Mouse (Mus musculus): ENCODE data around the gene Gtf3c2. TPM values are rescaled to one million over a fixed set of nuclear protein-coding genes. Genes with fewer than 3 reads are reported as not detected.
A peak's percentile ranks its signal among the peaks of the same experiment; 100 is the strongest.
"Not testable (repeated sequence)": the region's sequence is repeated elsewhere in the genome, so short reads cannot be mapped to it uniquely, and the experiment has no call there.

Gtf3c2 gene
- 123 and 124 TPM in 2 replicates for polyA plus RNA-seq (2016; fragmentation: Nextera tagmentation; extraction: Ambion mirVana)

DNA sequence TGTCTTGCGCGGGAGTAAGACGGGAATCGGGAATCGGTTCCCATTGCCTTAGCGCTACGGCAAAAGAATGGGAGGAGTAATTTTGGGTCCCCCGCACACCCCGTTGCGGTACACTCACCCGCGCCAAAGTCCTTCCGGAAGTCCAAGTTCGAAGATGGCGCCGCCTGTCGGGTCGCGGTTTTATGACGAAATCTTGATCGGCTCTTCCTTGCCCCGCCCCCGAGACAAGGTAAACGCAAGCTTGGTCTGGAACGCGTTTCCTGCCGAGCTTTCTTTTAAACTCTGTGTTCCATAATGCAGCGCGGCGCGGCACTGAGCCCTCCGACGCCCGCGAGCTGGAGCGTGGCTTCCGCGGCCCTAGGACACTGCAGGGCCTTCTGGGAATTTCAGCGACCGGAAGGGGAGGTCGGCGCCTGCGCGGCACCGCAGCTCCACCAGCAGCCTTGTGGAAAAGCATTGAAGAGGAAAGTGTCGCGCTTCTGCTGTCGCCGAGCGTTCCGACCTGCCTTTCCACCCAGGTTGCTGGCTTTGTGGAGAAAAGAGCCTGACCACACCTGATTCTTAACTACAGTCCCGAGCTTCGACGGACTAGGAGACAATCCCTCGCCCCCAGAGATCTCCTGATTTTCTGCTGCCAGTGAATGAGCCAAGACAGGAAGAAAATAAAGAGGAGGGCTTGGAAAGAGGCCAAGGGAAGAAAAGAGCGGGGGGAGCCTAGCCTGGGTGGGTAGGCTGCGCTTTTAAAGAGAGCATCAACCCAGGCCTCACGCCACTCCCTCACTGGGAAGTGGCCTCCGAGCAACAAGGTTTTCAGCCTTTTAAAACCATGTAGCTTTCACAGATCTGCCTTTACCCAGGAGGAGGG is at the start of gene Gtf3c2, which contains the start of gene Gm29609:
Gtf3c2 (minus strand) TSS at position 379 of the 865 bp plus-strand sequence.
Gm29609 (minus strand) TSS at position 146 of the 865 bp plus-strand sequence.
- under 1% methylated on average over 59 of the region's 59 CpGs for WGBS
- Histone ChIP-seq H3K36me3 (replicated peaks) (peaks cover 17% of the 10 kb centered on the region), H3K4me3 (peak within 1 kb of the TSS; percentile 71), H3K9me3 (no peaks in the 10 kb centered on the region), H3K4me1 (peaks cover 12% of the 10 kb centered on the region; the same call in 1 of the 2 replicates), H3K27me3 (replicated peaks; ENCODE audit: low read depth, poor library complexity, severe bottlenecking) (no peaks in the 10 kb centered on the region), H3K27ac (replicated peaks) (peak within 1 kb of the TSS; percentile 94)
- peak; percentile 94 for DNase-seq (ENCODE audit: low spot score)

DNA sequence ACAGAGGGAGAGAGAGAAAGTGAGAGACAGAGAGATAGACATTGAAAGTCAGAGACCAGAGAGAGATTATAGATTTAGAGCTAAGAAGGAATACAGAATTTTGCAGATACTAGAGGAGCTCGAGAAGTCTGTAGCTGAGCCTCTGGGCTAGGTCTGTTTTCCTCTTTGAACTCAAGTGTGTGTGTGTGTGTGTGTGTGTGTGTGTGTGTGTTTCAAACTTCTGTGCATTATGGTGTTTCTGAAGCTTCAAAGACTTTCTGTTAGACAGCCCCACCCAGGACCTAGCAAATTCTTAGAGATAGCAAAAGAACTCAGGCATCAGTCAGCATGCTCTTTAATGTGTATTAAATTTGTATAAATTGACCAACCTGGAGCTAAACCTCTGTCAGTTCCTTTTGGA is 46.7 kb upstream of the Gtf3c2 start:
- WGBS, result 72% methylated on average over 1 of the region's 1 CpGs

DNA sequence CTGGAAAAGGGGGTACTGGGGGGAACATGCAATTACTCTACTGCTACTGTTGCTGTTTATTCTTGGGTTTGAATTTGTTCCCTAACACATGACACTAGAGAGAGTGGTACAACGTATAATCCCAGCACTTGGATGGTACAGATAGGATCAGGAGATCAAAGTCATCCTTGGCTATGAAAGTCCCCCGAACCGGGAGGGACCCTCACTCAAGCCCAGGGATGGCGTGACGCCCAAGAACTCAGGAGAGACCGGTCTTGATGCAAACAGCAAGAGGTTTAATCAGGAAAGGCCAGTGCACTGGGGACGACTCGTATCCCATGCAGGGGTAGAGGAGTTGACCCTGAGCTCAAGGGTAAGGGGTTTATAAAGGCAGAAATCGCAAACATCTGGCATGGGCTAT is 42.8 kb upstream of the Gtf3c2 start:
- no peak for DNase-seq (ENCODE audit: low spot score)
- WGBS, result 92% methylated on average over 9 of the region's 9 CpGs
- Histone ChIP-seq H3K27me3 (replicated peaks; ENCODE audit: low read depth, poor library complexity, severe bottlenecking) (no peaks in the 10 kb centered on the region), H3K36me3 (replicated peaks) (no peaks in the 10 kb centered on the region), H3K4me3 (no peak overlapping the region), H3K4me1 (peaks cover 16% of the 10 kb centered on the region), H3K27ac (replicated peaks) (no peak overlapping the region), H3K9me3 (no peaks in the 10 kb centered on the region)

More for the DNA sequence above, 46.7 kb upstream of the Gtf3c2 start:
- no peak overlapping the region for H3K27ac ChIP-seq (replicated peaks)
- H3K4me3 ChIP-seq, result no peak overlapping the region
- no peaks in the 10 kb centered on the region for H3K36me3 ChIP-seq (replicated peaks)
- no peaks in the 10 kb centered on the region for H3K27me3 ChIP-seq (replicated peaks; ENCODE audit: low read depth, poor library complexity, severe bottlenecking)
- peaks cover under 1% of the 10 kb centered on the region; the same call in 1 of the 2 replicates for H3K4me1 ChIP-seq
- no peaks in the 10 kb centered on the region for H3K9me3 ChIP-seq
- DNase-seq (ENCODE audit: low spot score), result no peak

DNA sequence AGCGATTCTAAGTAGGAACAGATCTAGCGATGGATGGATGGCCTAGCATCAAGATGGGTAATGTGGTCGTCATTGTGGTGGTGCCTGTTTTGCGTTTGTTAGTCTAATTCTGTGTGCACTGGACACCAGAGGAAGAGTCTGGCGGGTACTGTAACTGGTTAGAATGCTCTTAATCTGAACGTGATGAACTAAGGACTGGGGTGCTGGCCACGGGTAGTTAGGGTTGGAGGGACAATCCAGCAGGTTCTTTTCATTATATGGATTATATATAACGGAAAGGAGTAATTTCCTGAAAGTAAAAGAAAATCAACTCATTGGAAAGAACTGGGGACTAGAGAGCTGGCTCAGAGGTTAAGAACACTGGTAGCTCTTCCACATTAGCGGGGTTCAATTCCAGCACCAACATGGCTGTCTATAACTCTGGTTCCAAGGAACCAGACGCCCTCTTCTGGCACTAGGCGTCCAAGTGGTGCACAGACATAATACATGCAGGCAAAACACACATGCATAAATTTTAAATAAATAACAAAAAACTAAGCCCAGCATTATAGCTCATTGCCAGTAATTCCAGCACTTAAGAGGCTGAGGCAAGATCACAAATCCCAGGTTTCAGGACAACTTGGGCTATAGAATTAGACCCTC is 41.5 kb upstream of the Gtf3c2 start:
- H3K36me3 ChIP-seq (replicated peaks), result peaks cover 7% of the 10 kb centered on the region; the same call in 1 of the 2 replicates
- no peaks in the 10 kb centered on the region for H3K9me3 ChIP-seq
- DNase-seq (ENCODE audit: low spot score), result peak; percentile 59
- H3K4me3 ChIP-seq, result peak overlapping the region; percentile 99
- peaks cover 16% of the 10 kb centered on the region for H3K4me1 ChIP-seq
- peak overlapping the region; percentile 97 for H3K27ac ChIP-seq (replicated peaks)
- no peaks in the 10 kb centered on the region for H3K27me3 ChIP-seq (replicated peaks; ENCODE audit: low read depth, poor library complexity, severe bottlenecking)
- WGBS, result 14% methylated on average over 11 of the region's 11 CpGs

DNA sequence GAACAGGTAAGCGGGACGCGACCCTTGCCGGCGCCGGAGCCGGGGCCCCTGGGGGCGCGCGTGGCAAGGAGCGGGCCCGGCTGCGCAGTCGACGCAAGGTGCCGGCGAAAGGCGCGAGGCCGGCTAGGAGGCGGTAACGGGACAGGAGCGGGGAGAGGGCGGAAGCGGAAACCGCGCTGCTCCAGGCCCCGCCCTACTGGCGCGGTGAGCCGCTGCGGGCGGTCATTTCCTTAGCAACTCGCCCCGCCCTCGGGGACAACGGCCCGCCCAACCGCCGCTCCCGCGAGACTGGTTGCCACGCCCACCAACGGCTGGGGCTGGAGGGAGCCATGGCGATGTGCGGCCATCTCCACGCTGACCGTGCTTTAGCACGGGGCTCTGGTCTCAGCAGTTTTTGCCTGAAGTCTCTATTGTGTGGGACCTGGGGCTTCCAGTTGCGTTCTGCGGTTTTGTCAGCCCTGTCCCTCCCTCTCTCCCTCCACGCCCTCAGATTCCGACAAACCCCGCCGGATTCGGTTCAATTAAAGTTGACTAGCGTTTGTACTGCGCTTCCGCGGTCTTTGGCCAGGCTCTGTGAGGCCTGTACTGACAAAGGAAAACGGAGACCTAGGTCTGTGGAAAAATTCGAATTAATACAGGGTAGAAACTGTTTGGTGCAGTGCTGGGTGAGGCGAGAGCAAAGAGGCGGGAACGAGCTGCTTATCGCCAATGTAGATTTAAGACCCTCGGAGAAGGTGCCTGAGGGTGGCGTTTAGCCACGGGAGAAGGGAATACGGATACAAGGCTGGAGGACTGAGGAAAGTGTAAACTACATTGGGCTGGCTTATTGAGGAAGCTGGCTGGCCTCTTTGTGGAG is 40.7 kb upstream of the Gtf3c2 start, which contains the start of gene Ppm1g:
Ppm1g (minus strand) TSS at position 240 of the 856 bp plus-strand sequence.
- peak within 1 kb of the TSS; percentile 99 for H3K4me3 ChIP-seq
- H3K27ac ChIP-seq (replicated peaks), result peak within 1 kb of the TSS; percentile 97
- no peaks in the 10 kb centered on the region for H3K9me3 ChIP-seq
- peaks cover 7% of the 10 kb centered on the region; the same call in 1 of the 2 replicates for H3K36me3 ChIP-seq (replicated peaks)
- DNase-seq (ENCODE audit: low spot score), result peak; percentile 98
- H3K4me1 ChIP-seq, result peaks cover 16% of the 10 kb centered on the region
- H3K27me3 ChIP-seq (replicated peaks; ENCODE audit: low read depth, poor library complexity, severe bottlenecking), result no peaks in the 10 kb centered on the region
- WGBS, result under 1% methylated on average over 70 of the region's 70 CpGs

DNA sequence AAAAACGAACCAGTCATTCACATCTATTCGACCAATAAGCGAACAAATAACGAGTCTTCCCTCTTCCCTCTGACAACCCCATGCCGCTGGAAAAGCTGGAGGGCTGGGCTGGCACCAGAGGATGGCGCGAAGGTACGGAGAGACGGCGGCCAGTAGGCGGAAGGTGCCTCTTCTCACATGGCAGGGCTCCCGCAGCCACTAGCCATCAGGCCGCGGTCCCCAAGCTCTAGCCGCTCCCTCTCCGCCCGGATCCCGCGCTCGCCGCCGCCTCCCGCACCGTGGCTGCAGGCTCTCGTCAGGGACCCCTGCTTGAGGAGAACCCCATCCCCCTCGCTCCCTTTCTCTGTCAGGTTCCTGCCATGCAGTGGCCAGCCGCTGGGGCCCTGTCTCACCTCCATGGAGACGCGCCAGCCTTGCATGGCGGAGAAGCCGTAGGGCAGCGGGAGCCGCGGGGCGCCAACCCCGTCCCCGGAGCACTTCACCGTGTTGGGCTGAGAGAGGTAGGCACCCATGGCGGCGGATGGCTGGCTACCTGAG is 40.0 kb upstream of the Gtf3c2 start:
- peaks cover 7% of the 10 kb centered on the region; the same call in 1 of the 2 replicates for H3K36me3 ChIP-seq (replicated peaks)
- H3K9me3 ChIP-seq, result no peaks in the 10 kb centered on the region
- H3K4me1 ChIP-seq, result peaks cover 16% of the 10 kb centered on the region
- DNase-seq (ENCODE audit: low spot score), result peak; percentile 77
- no peaks in the 10 kb centered on the region for H3K27me3 ChIP-seq (replicated peaks; ENCODE audit: low read depth, poor library complexity, severe bottlenecking)
- H3K27ac ChIP-seq (replicated peaks), result peak overlapping the region; percentile 97
- under 1% methylated on average over 40 of the region's 40 CpGs for WGBS
- H3K4me3 ChIP-seq, result peak overlapping the region; percentile 99

DNA sequence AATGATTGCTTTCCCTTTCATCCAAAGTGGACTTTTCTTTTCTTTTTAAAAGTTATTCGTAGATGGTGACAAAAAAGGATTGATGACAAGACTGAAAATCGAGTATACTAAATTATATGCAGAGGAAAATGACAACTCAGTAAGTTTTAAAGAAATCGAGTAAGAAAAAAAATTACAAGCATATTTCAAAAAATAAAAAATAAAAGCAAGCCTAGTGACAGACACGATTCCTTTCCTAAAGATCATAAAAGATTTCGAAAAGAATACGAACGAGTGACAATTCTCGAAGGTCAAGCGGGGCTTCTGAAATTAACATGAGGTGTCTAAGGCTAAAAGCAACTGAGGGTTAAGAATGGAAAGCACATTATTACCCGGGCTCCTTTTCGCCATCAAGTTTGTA is 39.5 kb upstream of the Gtf3c2 start:
- 2% methylated on average over 11 of the region's 11 CpGs for WGBS
- Histone ChIP-seq H3K4me1 (peaks cover 16% of the 10 kb centered on the region), H3K4me3 (peak overlapping the region; percentile 99), H3K9me3 (no peaks in the 10 kb centered on the region), H3K27ac (replicated peaks) (peak overlapping the region; percentile 97), H3K27me3 (replicated peaks; ENCODE audit: low read depth, poor library complexity, severe bottlenecking) (no peaks in the 10 kb centered on the region), H3K36me3 (replicated peaks) (peaks cover 7% of the 10 kb centered on the region; the same call in 1 of the 2 replicates)
- no peak for DNase-seq (ENCODE audit: low spot score)

DNA sequence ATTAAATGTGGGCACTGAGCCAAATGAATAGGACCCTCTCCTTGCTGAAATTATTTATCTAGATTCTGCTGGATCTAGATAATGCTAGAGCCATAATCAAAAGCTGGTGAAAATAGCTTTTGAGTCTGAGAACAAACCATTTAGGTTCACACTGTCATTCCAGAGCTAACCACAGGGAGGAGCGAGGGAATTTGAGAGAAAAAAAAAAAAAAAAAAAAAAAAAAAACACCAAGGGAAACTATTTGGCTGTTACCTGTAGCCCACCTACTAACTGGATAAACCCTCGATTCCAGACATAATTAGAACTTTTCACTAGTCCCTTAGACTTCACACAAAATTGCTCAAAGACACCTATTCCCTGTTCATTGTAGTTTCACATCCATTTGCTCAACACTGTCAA is 39.1 kb upstream of the Gtf3c2 start:
- Histone ChIP-seq H3K9me3 (no peaks in the 10 kb centered on the region), H3K27me3 (replicated peaks; ENCODE audit: low read depth, poor library complexity, severe bottlenecking) (no peaks in the 10 kb centered on the region), H3K36me3 (replicated peaks) (peaks cover 7% of the 10 kb centered on the region; the same call in 1 of the 2 replicates), H3K4me1 (peaks cover 16% of the 10 kb centered on the region), H3K27ac (replicated peaks) (no peak overlapping the region), H3K4me3 (peak overlapping the region; percentile 99)
- no peak for DNase-seq (ENCODE audit: low spot score)
- 4% methylated on average over 2 of the region's 2 CpGs for WGBS

DNA sequence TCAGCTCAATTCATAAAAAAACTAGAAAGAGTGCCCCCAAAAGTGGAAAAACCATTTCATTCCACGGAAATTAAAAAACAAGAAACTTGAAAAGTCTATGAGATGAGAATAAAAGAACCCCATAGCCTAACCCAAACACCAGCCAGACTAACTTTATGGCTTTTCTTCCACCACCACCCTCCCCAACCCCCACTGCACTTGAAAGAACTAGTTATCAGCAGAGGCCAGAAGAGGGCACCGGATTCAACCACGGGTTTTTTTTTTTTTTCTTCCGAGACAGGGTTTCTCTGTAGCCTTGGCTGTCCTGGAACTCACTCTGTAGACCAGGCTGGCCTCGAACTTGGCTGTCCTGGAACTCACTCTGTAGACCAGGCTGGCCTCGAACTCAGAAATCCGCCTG is 38.4 kb upstream of the Gtf3c2 start:
- no peak overlapping the region for H3K27ac ChIP-seq (replicated peaks)
- H3K4me3 ChIP-seq, result peak overlapping the region; percentile 99; the same call in 1 of the 2 replicates
- peaks cover 7% of the 10 kb centered on the region; the same call in 1 of the 2 replicates for H3K36me3 ChIP-seq (replicated peaks)
- DNase-seq (ENCODE audit: low spot score), result no peak
- no peaks in the 10 kb centered on the region for H3K9me3 ChIP-seq
- WGBS, result 66% methylated on average over 7 of the region's 7 CpGs
- H3K4me1 ChIP-seq, result peaks cover 16% of the 10 kb centered on the region
- no peaks in the 10 kb centered on the region for H3K27me3 ChIP-seq (replicated peaks; ENCODE audit: low read depth, poor library complexity, severe bottlenecking)

DNA sequence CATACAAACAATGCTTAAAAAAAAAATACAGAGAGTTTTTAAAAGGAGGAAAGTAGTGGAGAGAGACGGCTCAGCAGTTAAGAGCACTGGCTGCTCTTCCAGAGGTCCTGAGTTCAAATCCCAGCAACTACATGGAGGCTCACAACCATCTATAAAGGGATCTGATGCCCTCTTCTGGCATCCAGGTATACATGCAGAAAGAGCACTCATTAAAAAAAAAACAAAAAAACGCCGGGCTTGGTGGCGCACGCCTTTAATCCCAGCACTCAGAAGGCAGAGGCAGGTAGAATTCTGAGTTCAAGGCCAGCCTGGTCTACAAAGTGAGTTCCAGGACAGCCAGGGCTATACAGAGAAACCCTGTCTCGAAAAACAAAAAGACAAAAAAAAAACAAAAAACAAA is 36.6 kb upstream of the Gtf3c2 start:
- H3K27ac ChIP-seq (replicated peaks); DNase-seq (ENCODE audit: low spot score); H3K36me3 ChIP-seq (replicated peaks); H3K4me3 ChIP-seq; H3K9me3 ChIP-seq; H3K27me3 ChIP-seq (replicated peaks; ENCODE audit: low read depth, poor library complexity, severe bottlenecking): not testable (repeated sequence)
- WGBS, result 90% methylated on average over 6 of the region's 6 CpGs
- peaks cover 15% of the 10 kb centered on the region for H3K4me1 ChIP-seq

DNA sequence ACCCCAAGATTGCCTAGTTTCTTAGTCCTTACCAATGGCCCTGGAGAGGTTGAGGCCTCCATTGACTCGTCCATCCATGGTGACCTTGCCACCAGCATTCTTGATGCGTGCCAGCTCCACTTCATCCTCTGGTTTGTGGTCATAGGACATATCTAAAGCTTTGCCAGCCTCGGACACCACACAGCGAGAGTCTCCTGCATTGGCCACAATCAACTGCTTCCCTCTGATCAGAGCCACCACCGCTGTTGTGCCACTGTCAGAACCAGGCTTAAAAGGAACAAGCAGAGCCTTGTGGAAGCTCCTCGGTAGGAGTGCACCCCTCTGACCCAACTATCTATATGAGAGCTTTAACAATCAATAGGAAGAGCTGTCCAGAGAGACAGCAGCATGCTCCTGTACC is 24.5 kb upstream of the Gtf3c2 start:
- no peak overlapping the region for H3K4me3 ChIP-seq
- WGBS, result 95% methylated on average over 6 of the region's 6 CpGs
- H3K36me3 ChIP-seq (replicated peaks), result peaks cover 79% of the 10 kb centered on the region
- no peaks in the 10 kb centered on the region for H3K27me3 ChIP-seq (replicated peaks; ENCODE audit: low read depth, poor library complexity, severe bottlenecking)
- no peak overlapping the region for H3K27ac ChIP-seq (replicated peaks)
- peaks cover 5% of the 10 kb centered on the region for H3K9me3 ChIP-seq
- no peak for DNase-seq (ENCODE audit: low spot score)
- H3K4me1 ChIP-seq, result peaks cover 22% of the 10 kb centered on the region
